Mouse (Mus musculus) stomach, postnatal 0 days (tissue): ENCODE data around the gene Igfbpl1. TPM values are rescaled to one million over a fixed set of nuclear protein-coding genes. Genes with fewer than 3 reads are reported as not detected.

Source experiments
- ATAC-seq: fragments of 200-750 bp; cut with Nextera tagmentation; 2 replicates; pipeline ENCODE4 v1.8.0; 2017; ENCODE audit not compliant: low FRiP score, low TSS enrichment
- DNase-seq: peaks from one replicate; pipeline ENCODE4 v3.0.0-alpha.2; 2016; ENCODE audit warnings: low spot score
- H3K27ac ChIP-seq: fragments of 300-500 bp; sonication (generic); replicated peaks from 2 replicates; pipeline ENCODE4 v1.5.1; 2014; ENCODE audit warnings: mild to moderate bottlenecking, control low read depth
- H3K27me3 ChIP-seq: fragments of 300-500 bp; sonication (generic); 2 replicates; pipeline ENCODE4 v1.6.1; 2014; ENCODE audit warnings: low read length; ENCODE audit not compliant: control insufficient read depth, insufficient read depth
- H3K36me3 ChIP-seq: fragments of 300-500 bp; sonication (generic); 2 replicates; pipeline ENCODE4 v1.6.1; 2014; ENCODE audit warnings: low read length, mixed read lengths; ENCODE audit not compliant: control insufficient read depth, insufficient read depth
- H3K4me1 ChIP-seq: fragments of 300-500 bp; sonication (generic); replicated peaks from 2 replicates; pipeline ENCODE4 v1.6.1; 2014; ENCODE audit warnings: antibody characterized with exemption; ENCODE audit not compliant: control insufficient read depth, insufficient read depth
- H3K4me2 ChIP-seq: fragments of 300-500 bp; sonication (generic); replicated peaks from 2 replicates; pipeline ENCODE4 v1.6.1; 2014; ENCODE audit warnings: low read depth, mild to moderate bottlenecking, control low read depth, moderate library complexity
- H3K4me3 ChIP-seq: fragments of 300-500 bp; sonication (generic); 2 replicates; pipeline ENCODE4 v1.5.1; 2014; ENCODE audit warnings: low read depth, low read length, control low read depth
- H3K9ac ChIP-seq: fragments of 300-500 bp; sonication (generic); 2 replicates; pipeline ENCODE4 v1.6.1; 2014; ENCODE audit warnings: mild to moderate bottlenecking, low read length, control low read depth, mixed read lengths
- H3K9me3 ChIP-seq: fragments of 300-500 bp; sonication (generic); 2 replicates; pipeline ENCODE4 v1.6.1; 2016; ENCODE audit warnings: low read length; ENCODE audit not compliant: control insufficient read depth
- CTCF ChIP-seq: IDR thresholded peaks from 2 replicates; pipeline ENCODE4 v1.5.1; 2016; ENCODE audit warnings: antibody characterized with exemption, low read depth, mild to moderate bottlenecking, moderate library complexity
- EP300 ChIP-seq: optimal IDR thresholded peaks from 2 replicates; pipeline ENCODE3; 2016; ENCODE audit warnings: antibody characterized with exemption
- WGBS: fragments of 180-500 bp; shearing (Covaris S2); extraction: QIAGEN DNeasy Blood & Tissue Kit; methylation state at CpG from one replicate; pipeline ENCODE4 v1.1.7; 2014; 5-methylcytosine and 5-hydroxymethylcytosine counted together
- polyA plus RNA-seq: library from polyadenylated mRNA; unstranded; fragments of >200 nt; fragmentation: Nextera tagmentation; extraction: Ambion mirVana; gene quantifications from 2 replicates; pipeline ENCODE4 v1.2.1, GENCODE M21; 2015

The Igfbpl1 gene
- polyA plus RNA-seq, 1 experiment from 2014 or later: 0.17 TPM

- Histone ChIP-seq H3K4me3 (no peak overlapping the region), H3K4me1 (0 out of 2 replicates have a peak, but pooled peaks cover 7% of the 10 kb centered on the region), H3K27ac (no peak overlapping the region), H3K36me3 (no peaks in the 10 kb centered on the region), H3K9me3 (no peaks in the 10 kb centered on the region), H3K4me2 (no peak overlapping the region), H3K9ac (no peak overlapping the region), H3K27me3 (no peaks in the 10 kb centered on the region)
- WGBS: 44% methylated on average over 8 of the region's 8 CpGs
- DNase-seq (no peak), ATAC-seq (no peak)
- no peak for TF ChIP-seq EP300
Observed at GRCm38 (mm10) chr4:45771173-45771572, 55.5 kb downstream of the Igfbpl1 start.

- WGBS: 53% methylated on average over 4 of the region's 4 CpGs
- TF ChIP-seq CTCF: no peak
- no peak for TF ChIP-seq EP300
Observed at GRCm38 (mm10) chr4:45770638-45771033, 56.1 kb downstream of the Igfbpl1 start.

GRCm38 (mm10) chr4:45769791-45770637 is 56.7 kb downstream of the Igfbpl1 start:
- no peak for TF ChIP-seq CTCF
- TF ChIP-seq EP300: no peak
- DNase-seq: no peak
- H3K4me2 ChIP-seq: no peak overlapping the region
- no peaks in the 10 kb centered on the region for H3K36me3 ChIP-seq
- peaks cover 12% of the 10 kb centered on the region; the same call in 1 of the 2 replicates for H3K4me1 ChIP-seq
- no peak overlapping the region for H3K9ac ChIP-seq
- no peak overlapping the region for H3K4me3 ChIP-seq
- H3K27ac ChIP-seq: no peak overlapping the region
- no peaks in the 10 kb centered on the region for H3K9me3 ChIP-seq
- H3K27me3 ChIP-seq: no peaks in the 10 kb centered on the region
- 54% methylated on average over 10 of the region's 10 CpGs for whole genome bisulfite sequencing
- ATAC-seq: no peak

More at GRCm38 (mm10) chr4:45770638-45771033, 56.1 kb downstream of the Igfbpl1 start:
- Histone ChIP-seq H3K4me1 (peaks cover 8% of the 10 kb centered on the region; the same call in 1 of the 2 replicates), H3K9me3 (no peaks in the 10 kb centered on the region), H3K27ac (no peak overlapping the region), H3K27me3 (no peaks in the 10 kb centered on the region), H3K4me3 (no peak overlapping the region), H3K36me3 (no peaks in the 10 kb centered on the region), H3K4me2 (no peak overlapping the region), H3K9ac (no peak overlapping the region)
- ATAC-seq: no peak
- no peak for DNase-seq

- Histone ChIP-seq H3K4me1 (peaks cover 12% of the 10 kb centered on the region; the same call in 1 of the 2 replicates), H3K4me3 (no peak overlapping the region), H3K36me3 (no peaks in the 10 kb centered on the region), H3K27me3 (no peaks in the 10 kb centered on the region), H3K9ac (no peak overlapping the region), H3K9me3 (no peaks in the 10 kb centered on the region), H3K27ac (no peak overlapping the region), H3K4me2 (no peak overlapping the region)
- no peak for ATAC-seq
- TF ChIP-seq EP300 (no peak), CTCF (no peak)
- WGBS: 68% methylated on average over 10 of the region's 10 CpGs
- DNase-seq: no peak
Observed at GRCm38 (mm10) chr4:45769141-45769540, 57.6 kb downstream of the Igfbpl1 start.

- no peak overlapping the region for H3K4me2 ChIP-seq
- H3K9me3 ChIP-seq: no peaks in the 10 kb centered on the region
- H3K36me3 ChIP-seq: no peaks in the 10 kb centered on the region
- 17% methylated on average over 11 of the region's 11 CpGs for WGBS
- no peak for TF ChIP-seq EP300
- TF ChIP-seq CTCF: no peak
- H3K4me1 ChIP-seq: peaks cover 12% of the 10 kb centered on the region; the same call in 1 of the 2 replicates
- no peak overlapping the region for H3K4me3 ChIP-seq
- no peak overlapping the region for H3K27ac ChIP-seq
- DNase-seq (peak; percentile 55), ATAC-seq (peak; percentile 53)
- H3K9ac ChIP-seq: no peak overlapping the region
- no peaks in the 10 kb centered on the region for H3K27me3 ChIP-seq
Observed at GRCm38 (mm10) chr4:45767891-45768558, 58.7 kb downstream of the Igfbpl1 start.

GRCm38 (mm10) chr4:45766774-45767173 is 59.9 kb downstream of the Igfbpl1 start:
- DNase-seq: peak; percentile 18
- 72% methylated on average over 7 of the region's 7 CpGs for WGBS

More at GRCm38 (mm10) chr4:45766774-45767173, 59.9 kb downstream of the Igfbpl1 start:
- ATAC-seq: peak; percentile 36
- no peaks in the 10 kb centered on the region for H3K36me3 ChIP-seq
- H3K4me2 ChIP-seq: no peak overlapping the region
- H3K4me1 ChIP-seq: peaks cover 12% of the 10 kb centered on the region; the same call in 1 of the 2 replicates
- TF ChIP-seq CTCF (peak; percentile 59), EP300 (no peak)
- H3K9ac ChIP-seq: no peak overlapping the region
- H3K4me3 ChIP-seq: no peak overlapping the region
- no peaks in the 10 kb centered on the region for H3K27me3 ChIP-seq
- H3K27ac ChIP-seq: no peak overlapping the region
- H3K9me3 ChIP-seq: no peaks in the 10 kb centered on the region
